Mouse (Mus musculus) neural tube, embryonic 12.5 days (tissue): ENCODE data around the gene Frmpd1. TPM values are rescaled to one million over a fixed set of nuclear protein-coding genes. Genes with fewer than 3 reads are reported as not detected.
A peak's percentile ranks its signal among the peaks of the same experiment; 100 is the strongest.

Experiments used
- ATAC-seq: fragments of 200-750 bp; cut with Nextera tagmentation; 2 replicates; pipeline ENCODE4 v1.8.0; 2017; ENCODE audit warnings: low read depth, mild to moderate bottlenecking, moderate TSS enrichment, moderate library complexity; ENCODE audit not compliant: low FRiP score
- H3K27ac ChIP-seq: fragments of 300-500 bp; sonication (generic); 2 replicates; pipeline ENCODE4 v1.5.1; 2016
- H3K27me3 ChIP-seq: fragments of 300-500 bp; sonication (generic); replicated peaks from 2 replicates; pipeline ENCODE4 v1.6.1; 2016; ENCODE audit warnings: mild to moderate bottlenecking
- H3K36me3 ChIP-seq: fragments of 300-500 bp; sonication (generic); 2 replicates; pipeline ENCODE4 v1.6.1; 2016; ENCODE audit warnings: mild to moderate bottlenecking
- H3K4me1 ChIP-seq: fragments of 300-500 bp; sonication (generic); 2 replicates; pipeline ENCODE4 v1.6.1; 2016
- H3K4me2 ChIP-seq: fragments of 300-500 bp; sonication (generic); replicated peaks from 2 replicates; pipeline ENCODE4 v1.6.1; 2016; ENCODE audit warnings: mild to moderate bottlenecking
- H3K4me3 ChIP-seq: fragments of 300-500 bp; sonication (generic); 2 replicates; pipeline ENCODE4 v1.5.1; 2016
- H3K9ac ChIP-seq: fragments of 300-500 bp; sonication (generic); 2 replicates; pipeline ENCODE4 v1.6.1; 2016; ENCODE audit warnings: mild to moderate bottlenecking
- H3K9me3 ChIP-seq: fragments of 300-500 bp; sonication (generic); 2 replicates; pipeline ENCODE4 v1.6.1; 2016; ENCODE audit warnings: mild to moderate bottlenecking
- WGBS: fragments of 180-500 bp; shearing (Covaris S2); methylation state at CpG from one replicate; pipeline ENCODE4 v1.1.7; 2016; 5-methylcytosine and 5-hydroxymethylcytosine counted together
- polyA plus RNA-seq: library from polyadenylated mRNA; unstranded; fragments of >200 nt; fragmentation: Nextera tagmentation; extraction: Ambion mirVana; gene quantifications from 2 replicates; pipeline ENCODE4 v1.2.1, GENCODE M21; 2016

Gene Frmpd1
- polyA plus RNA-seq, 1 experiment from 2014 or later, result 5.5 TPM

DNA sequence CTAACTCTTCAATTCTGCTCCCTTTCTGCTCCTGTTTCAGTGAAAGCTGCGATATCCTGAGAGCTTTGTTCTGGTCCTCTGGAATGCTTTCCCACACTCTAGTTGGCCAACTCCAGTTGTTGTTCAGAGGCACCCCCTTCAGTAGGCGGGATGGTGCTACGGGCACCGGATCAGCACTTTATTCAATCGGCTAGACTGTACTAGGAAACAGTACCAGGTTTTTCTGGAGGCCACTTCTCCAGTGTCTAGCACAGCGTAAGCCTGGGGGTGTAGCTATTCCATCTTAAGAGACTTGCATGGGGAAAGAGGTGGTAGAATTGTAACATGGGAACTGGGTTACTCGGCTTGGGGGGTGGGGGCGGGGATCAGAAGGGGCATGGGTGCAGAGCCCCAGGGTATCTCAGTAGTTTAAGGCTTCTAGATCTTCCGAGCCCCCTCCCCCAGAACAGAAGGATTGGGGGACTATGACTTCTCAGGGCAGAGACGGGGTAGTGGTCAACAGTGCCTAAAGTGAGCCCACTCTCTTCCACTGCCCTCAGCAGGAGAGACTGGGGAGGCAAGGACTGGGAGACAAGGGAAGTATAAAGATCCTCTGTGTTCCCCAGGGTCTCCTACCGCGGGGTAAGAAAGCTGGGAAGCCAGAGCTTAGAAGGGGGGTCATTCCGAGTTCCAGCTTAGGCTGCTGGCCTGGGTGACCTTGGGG, 706 bp upstream of the Frmpd1 start:
- ATAC-seq, result peak; percentile 21; the same call in 1 of the 2 replicates
- Histone ChIP-seq H3K4me1 (peaks cover 3% of the 10 kb centered on the region; the same call in 1 of the 2 replicates), H3K4me2 (peak overlapping the region; percentile 98), H3K27me3 (peaks cover 9% of the 10 kb centered on the region; the same call in 1 of the 2 replicates), H3K27ac (no peak overlapping the region), H3K9ac (peak overlapping the region; percentile 70), H3K4me3 (peak overlapping the region; percentile 57), H3K36me3 (no peaks in the 10 kb centered on the region), H3K9me3 (no peaks in the 10 kb centered on the region)
- 24% methylated on average over 13 of the region's 13 CpGs for WGBS

DNA sequence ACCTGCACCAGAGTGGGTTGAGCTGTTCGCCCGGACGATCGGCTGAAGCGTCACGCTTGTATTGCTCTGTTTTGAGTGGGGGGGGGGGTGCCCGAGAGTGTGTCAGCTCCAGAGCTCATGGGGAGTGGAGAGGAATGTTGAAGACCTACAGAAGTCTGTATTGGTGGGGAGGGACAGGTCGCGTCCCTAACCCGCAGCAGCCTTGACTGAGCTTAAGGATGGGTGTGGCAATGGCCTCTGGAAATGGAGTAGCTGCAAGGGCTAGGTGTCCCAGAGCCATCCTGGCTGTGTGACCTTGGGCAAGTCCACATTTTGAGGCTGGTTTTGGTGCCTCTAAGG, 625 bp downstream of the Frmpd1 start:
- Histone ChIP-seq H3K27ac (no peak overlapping the region), H3K9me3 (no peaks in the 10 kb centered on the region), H3K36me3 (no peaks in the 10 kb centered on the region), H3K4me3 (peak overlapping the region; percentile 57), H3K27me3 (peaks cover 9% of the 10 kb centered on the region; the same call in 1 of the 2 replicates), H3K9ac (peak overlapping the region; percentile 70), H3K4me1 (peaks cover 3% of the 10 kb centered on the region; the same call in 1 of the 2 replicates), H3K4me2 (peak overlapping the region; percentile 98)
- peak; percentile 4; the same call in 1 of the 2 replicates for ATAC-seq
- 1% methylated on average over 10 of the region's 10 CpGs for WGBS

DNA sequence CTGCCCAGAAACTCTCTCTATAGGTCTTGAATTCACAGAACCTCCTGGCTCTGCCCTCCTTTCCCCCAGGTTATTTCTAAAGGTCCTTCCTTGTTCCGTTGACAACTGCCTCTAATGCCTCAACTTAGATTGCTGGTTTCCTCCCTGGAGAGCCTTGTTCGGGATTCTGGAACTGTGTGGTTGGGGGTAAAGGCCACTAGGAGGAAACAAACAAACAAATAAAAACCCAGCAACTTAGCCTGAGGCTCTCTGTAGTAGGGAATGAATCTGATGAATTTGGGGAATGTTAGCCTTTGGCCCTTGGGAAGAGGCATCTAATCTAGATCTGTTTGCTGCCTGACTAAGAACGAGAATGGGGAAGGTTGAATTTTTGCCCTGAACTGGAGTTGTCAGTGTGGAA, 13.6 kb downstream of the Frmpd1 start:
- H3K27ac ChIP-seq, result no peak overlapping the region
- H3K9me3 ChIP-seq, result no peaks in the 10 kb centered on the region
- H3K4me1 ChIP-seq, result no peaks in the 10 kb centered on the region
- WGBS, result 82% methylated on average over 3 of the region's 3 CpGs
- ATAC-seq, result no peak
- no peak overlapping the region for H3K4me3 ChIP-seq
- H3K27me3 ChIP-seq, result no peaks in the 10 kb centered on the region
- no peaks in the 10 kb centered on the region for H3K36me3 ChIP-seq
- no peak overlapping the region for H3K4me2 ChIP-seq
- H3K9ac ChIP-seq, result no peak overlapping the region

DNA sequence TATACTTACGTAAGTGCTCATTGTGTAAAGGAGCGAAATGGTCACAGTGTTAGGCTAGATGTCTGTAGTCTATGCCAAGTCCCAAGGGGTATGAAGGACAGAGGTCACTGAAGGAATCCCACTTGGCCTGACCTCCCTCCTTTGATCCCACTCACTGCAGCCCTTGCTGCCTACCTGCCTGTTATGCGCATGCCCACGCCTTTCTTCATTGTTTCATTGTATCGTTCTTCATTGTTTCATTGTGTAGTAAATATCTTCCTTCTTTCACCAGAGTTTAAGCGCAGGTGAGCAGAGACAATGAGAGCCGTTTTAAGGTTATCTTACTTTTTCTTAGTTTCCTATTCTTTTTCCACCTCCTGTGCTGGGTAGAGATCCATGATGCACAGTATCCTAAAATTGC, 18.6 kb downstream of the Frmpd1 start:
- no peaks in the 10 kb centered on the region for H3K36me3 ChIP-seq
- no peaks in the 10 kb centered on the region for H3K27me3 ChIP-seq
- no peak overlapping the region for H3K27ac ChIP-seq
- no peak overlapping the region for H3K9ac ChIP-seq
- no peak overlapping the region for H3K4me2 ChIP-seq
- H3K4me3 ChIP-seq, result no peak overlapping the region
- no peaks in the 10 kb centered on the region; the same call in 1 of the 2 replicates for H3K4me1 ChIP-seq
- no peaks in the 10 kb centered on the region for H3K9me3 ChIP-seq
- ATAC-seq, result no peak
- 90% methylated on average over 7 of the region's 7 CpGs for WGBS

DNA sequence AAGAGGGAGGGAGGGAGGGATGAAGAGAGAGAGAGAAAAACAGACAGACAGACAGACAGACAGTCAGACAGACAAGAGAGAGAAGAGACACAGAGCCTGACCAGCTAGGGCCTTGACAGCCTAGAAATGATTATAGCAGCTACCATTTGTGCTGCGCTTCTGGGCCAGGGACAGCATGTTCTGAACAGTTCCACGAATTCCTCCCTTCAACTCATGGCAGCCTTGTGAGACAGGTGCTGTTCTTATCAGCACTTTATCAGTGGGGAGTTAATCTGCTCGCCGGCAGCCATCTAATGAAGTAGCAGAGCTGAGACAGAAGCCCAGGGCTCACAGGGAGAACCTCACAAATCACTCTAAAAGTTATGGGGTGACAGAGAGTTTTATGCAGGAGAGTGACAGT, 22.8 kb downstream of the Frmpd1 start:
- Histone ChIP-seq H3K4me3 (no peak overlapping the region), H3K4me2 (no peak overlapping the region), H3K9me3 (no peaks in the 10 kb centered on the region), H3K4me1 (peaks cover 6% of the 10 kb centered on the region; the same call in 1 of the 2 replicates), H3K36me3 (no peaks in the 10 kb centered on the region), H3K27ac (no peak overlapping the region), H3K9ac (no peak overlapping the region), H3K27me3 (no peaks in the 10 kb centered on the region)
- ATAC-seq, result no peak
- 73% methylated on average over 4 of the region's 4 CpGs for WGBS

DNA sequence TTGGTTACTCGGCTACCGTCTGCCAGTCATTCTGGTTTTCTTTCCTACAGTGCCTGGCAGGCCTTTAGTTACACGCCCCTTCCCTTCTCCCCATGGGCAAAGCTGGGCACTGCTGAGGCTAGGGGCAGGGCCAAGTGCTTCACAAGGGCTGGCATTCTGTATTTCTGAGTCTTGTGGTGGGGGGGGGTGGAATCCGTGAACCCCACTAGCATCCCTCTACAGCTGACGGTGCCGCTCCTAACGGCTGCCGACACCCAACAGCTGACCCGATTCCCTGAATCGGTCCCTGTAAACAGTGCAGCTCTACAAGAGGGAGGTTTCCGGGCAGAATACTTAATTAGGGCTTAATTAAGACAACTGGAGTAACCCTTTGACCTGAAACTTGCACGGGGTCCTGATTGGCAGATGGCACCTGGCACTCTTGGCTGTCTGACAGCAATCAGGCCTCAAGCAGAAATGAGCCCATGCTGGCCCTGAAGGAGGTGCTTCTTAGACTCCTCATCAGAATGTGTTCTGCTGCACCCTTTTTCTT, 24.2 kb downstream of the Frmpd1 start:
- Histone ChIP-seq H3K27me3 (no peaks in the 10 kb centered on the region), H3K9ac (no peak overlapping the region), H3K9me3 (no peaks in the 10 kb centered on the region), H3K4me3 (no peak overlapping the region), H3K4me2 (no peak overlapping the region), H3K36me3 (no peaks in the 10 kb centered on the region), H3K4me1 (peaks cover 6% of the 10 kb centered on the region; the same call in 1 of the 2 replicates), H3K27ac (no peak overlapping the region)
- 62% methylated on average over 12 of the region's 12 CpGs for WGBS
- ATAC-seq, result no peak

DNA sequence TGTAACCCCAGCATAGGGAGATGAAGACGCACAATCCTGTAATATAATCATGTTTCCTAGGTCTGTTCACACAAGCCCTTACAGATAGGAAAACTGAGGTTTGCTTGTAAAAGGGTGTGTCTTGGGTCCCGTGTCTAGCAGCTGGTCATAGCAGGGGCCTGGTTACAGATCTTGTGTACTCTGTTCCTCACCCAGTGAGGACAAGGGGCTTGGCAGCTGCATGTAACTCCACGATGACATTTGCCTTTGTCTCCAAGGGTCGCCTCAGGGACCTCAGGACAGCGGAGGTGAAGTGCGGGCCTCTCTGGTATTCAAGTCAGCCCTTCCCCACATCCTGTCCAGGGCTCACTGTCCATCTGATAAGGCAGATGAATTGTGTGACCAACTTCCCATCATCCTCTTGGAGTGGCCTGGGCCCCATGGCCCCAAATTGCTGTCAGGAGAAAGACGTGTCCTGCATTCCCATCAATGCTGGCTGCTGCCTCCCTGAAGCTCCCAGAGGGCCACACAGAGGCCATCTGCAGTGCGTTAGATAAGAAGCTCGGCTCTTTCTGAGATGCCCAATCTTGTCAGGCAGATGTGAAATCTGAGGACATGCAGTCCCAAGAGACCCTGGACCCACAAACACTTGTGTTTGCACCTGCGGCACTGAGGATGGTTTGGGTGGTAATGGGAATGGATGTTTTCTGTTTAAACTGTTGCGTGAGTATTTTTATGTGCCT, 27.8 kb downstream of the Frmpd1 start:
- ATAC-seq, result no peak
- no peak overlapping the region for H3K27ac ChIP-seq
- H3K9me3 ChIP-seq, result no peaks in the 10 kb centered on the region

DNA sequence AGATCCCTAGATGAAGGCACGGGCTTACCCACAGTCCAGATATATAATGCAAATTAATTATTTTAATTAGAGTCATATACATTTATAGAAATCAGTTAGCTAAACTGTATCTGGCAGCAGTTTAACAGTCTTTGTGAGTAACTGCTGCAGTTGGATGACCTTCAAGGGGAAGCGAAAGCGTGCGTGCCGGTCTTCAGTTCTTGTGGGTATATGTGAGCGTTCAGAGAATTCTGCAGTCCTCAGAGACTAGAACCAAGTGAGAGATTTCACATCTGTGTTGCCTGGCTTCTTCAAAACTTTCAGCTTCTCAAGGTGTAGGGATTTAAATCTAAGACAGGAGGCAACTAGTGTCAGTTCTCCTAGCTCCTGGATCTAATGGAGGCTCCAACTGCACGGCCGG, 35.3 kb downstream of the Frmpd1 start:
- no peak overlapping the region for H3K4me3 ChIP-seq
- no peaks in the 10 kb centered on the region for H3K9me3 ChIP-seq
- no peak overlapping the region for H3K9ac ChIP-seq
- no peaks in the 10 kb centered on the region for H3K36me3 ChIP-seq
- H3K27ac ChIP-seq, result no peak overlapping the region
- H3K4me1 ChIP-seq, result no peaks in the 10 kb centered on the region
- no peak for ATAC-seq
- WGBS, result 83% methylated on average over 8 of the region's 8 CpGs
- no peak overlapping the region for H3K4me2 ChIP-seq
- H3K27me3 ChIP-seq, result no peaks in the 10 kb centered on the region

More for the DNA sequence above, 27.8 kb downstream of the Frmpd1 start:
- no peaks in the 10 kb centered on the region for H3K36me3 ChIP-seq
- H3K4me3 ChIP-seq, result no peak overlapping the region
- H3K9ac ChIP-seq, result no peak overlapping the region
- peaks cover 6% of the 10 kb centered on the region; the same call in 1 of the 2 replicates for H3K4me1 ChIP-seq
- WGBS, result 80% methylated on average over 11 of the region's 11 CpGs
- no peaks in the 10 kb centered on the region for H3K27me3 ChIP-seq
- no peak overlapping the region for H3K4me2 ChIP-seq

DNA sequence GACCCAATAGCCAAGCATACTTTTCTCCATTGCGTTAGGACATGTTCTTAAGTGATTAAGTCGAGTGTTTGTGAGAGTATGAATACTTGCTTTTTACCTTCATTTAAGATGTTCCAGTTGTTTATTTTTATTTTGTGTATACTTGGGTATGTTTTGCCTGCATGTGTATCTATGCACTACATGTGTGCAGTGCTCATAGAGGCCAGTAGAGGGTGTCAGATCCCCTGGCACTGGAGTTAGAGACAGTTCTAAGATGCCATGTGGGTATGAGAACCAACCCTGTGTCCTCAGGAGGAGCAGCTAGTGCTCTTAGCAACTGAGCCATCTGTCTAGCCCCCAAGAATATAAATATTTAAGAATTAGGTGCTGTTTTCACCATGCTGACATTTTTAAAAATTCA, 37.7 kb downstream of the Frmpd1 start:
- no peak overlapping the region for H3K27ac ChIP-seq
- 92% methylated on average over 2 of the region's 2 CpGs for WGBS
- no peak for ATAC-seq
- H3K9me3 ChIP-seq, result no peaks in the 10 kb centered on the region
- H3K4me2 ChIP-seq, result no peak overlapping the region
- H3K4me1 ChIP-seq, result no peaks in the 10 kb centered on the region
- no peaks in the 10 kb centered on the region for H3K36me3 ChIP-seq
- no peak overlapping the region for H3K9ac ChIP-seq
- H3K4me3 ChIP-seq, result no peak overlapping the region
- H3K27me3 ChIP-seq, result no peaks in the 10 kb centered on the region

DNA sequence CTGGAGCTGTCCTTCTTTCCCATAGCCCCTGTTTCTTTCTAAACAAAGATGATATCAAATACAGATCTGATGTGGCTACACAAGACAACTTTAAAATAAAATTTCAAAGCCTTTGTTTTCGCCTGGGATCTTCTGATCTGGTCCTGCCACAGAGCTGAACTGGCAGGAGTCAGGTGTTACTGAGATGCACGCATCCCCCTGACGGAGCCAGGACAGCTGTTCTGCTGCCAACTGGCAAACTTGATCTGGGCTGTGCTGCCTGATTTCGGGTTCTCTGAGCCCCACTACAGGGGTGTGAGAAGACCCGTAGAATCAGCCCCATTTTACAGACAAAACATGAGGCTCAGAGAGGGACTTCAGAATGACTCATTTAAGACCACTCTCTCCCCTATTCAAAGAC, 45.6 kb downstream of the Frmpd1 start:
- Histone ChIP-seq H3K4me2 (no peak overlapping the region), H3K4me1 (no peaks in the 10 kb centered on the region), H3K27ac (no peak overlapping the region), H3K36me3 (no peaks in the 10 kb centered on the region), H3K9me3 (no peaks in the 10 kb centered on the region), H3K9ac (no peak overlapping the region), H3K4me3 (no peak overlapping the region), H3K27me3 (no peaks in the 10 kb centered on the region)
- no peak for ATAC-seq
- 87% methylated on average over 5 of the region's 5 CpGs for WGBS

DNA sequence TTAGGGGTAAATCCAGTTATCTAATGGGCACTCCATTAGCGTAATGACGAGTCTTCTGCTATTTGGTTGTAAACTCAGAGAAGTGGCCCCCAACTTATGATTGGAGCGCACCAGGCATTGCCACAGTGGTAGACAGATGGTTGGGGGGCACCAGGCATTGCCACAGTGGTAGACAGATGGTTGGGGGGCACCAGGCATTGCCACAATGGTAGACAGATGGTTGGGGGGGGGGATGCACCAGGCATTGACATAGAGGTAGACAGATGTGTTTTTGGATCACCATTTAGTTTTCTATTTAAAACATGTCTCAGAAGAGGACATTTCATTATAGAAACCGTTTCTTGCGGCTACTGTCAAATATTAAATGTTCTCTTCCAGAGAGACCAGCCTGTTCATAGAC, 53.6 kb downstream of the Frmpd1 start:
- H3K9ac ChIP-seq, result no peak overlapping the region
- no peaks in the 10 kb centered on the region for H3K9me3 ChIP-seq
- H3K27ac ChIP-seq, result no peak overlapping the region
- no peak overlapping the region for H3K4me3 ChIP-seq
- H3K27me3 ChIP-seq, result no peaks in the 10 kb centered on the region
- no peak for ATAC-seq
- H3K4me1 ChIP-seq, result no peaks in the 10 kb centered on the region
- no peaks in the 10 kb centered on the region for H3K36me3 ChIP-seq
- no peak overlapping the region for H3K4me2 ChIP-seq
- 76% methylated on average over 5 of the region's 5 CpGs for WGBS

DNA sequence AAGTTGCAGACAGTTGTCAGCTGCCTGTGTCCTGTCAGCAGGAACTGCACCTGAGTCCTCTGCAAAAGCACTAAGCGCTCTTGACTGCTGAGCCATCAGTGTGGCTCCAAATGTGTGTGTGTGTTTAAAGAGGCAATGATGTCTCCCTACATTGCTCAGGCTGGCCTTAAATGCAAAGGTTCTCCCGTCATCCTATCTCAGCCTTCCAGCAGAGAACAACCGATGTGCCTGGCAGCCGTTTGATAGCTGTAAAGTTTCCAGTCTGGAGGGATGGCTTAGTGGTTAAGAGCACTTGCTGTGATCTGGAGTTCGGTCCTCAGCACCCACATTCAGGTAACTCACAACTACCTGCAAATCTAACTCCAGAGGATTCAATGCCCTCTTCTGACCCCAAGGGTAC, 56.7 kb downstream of the Frmpd1 start:
- H3K4me2 ChIP-seq, result no peak overlapping the region
- no peaks in the 10 kb centered on the region for H3K9me3 ChIP-seq
- H3K9ac ChIP-seq, result no peak overlapping the region
- H3K4me1 ChIP-seq, result no peaks in the 10 kb centered on the region
- no peak overlapping the region for H3K4me3 ChIP-seq
- ATAC-seq, result no peak
- 65% methylated on average over 5 of the region's 5 CpGs for WGBS
- no peak overlapping the region for H3K27ac ChIP-seq
- no peaks in the 10 kb centered on the region for H3K27me3 ChIP-seq
- no peaks in the 10 kb centered on the region for H3K36me3 ChIP-seq
